Mouse (Mus musculus) embryonic facial prominence, embryonic 11.5 days (tissue): ENCODE data around the gene Eif4e2. TPM values are rescaled to one million over a fixed set of nuclear protein-coding genes. Genes with fewer than 3 reads are reported as not detected.

Experiments
- ATAC-seq: fragments of 200-750 bp; cut with Nextera tagmentation; replicated peaks from 2 replicates; pipeline ENCODE4 v1.8.0; 2017; ENCODE audit warnings: low read depth; ENCODE audit not compliant: insufficient number of reproducible peaks, low FRiP score, low TSS enrichment
- DNase-seq: peaks from one replicate; pipeline ENCODE4 v3.0.0-alpha.2; 2015; ENCODE audit warnings: low spot score
- H3K27ac ChIP-seq: fragments of 300-500 bp; sonication (generic); replicated peaks from 2 replicates; pipeline ENCODE4 v1.5.1; 2014; ENCODE audit warnings: mild to moderate bottlenecking, low read depth, low read length, control low read depth
- H3K27me3 ChIP-seq: fragments of 300-500 bp; sonication (generic); 2 replicates; pipeline ENCODE4 v1.6.1; 2014; ENCODE audit warnings: mild to moderate bottlenecking, low read length, moderate library complexity, mixed read lengths; ENCODE audit not compliant: control insufficient read depth, insufficient read depth
- H3K36me3 ChIP-seq: fragments of 300-500 bp; sonication (generic); replicated peaks from 2 replicates; pipeline ENCODE4 v1.6.1; 2014; ENCODE audit warnings: low read depth, mild to moderate bottlenecking, low read length, moderate library complexity, mixed read lengths; ENCODE audit not compliant: control insufficient read depth, insufficient read depth
- H3K4me1 ChIP-seq: fragments of 300-500 bp; sonication (generic); 2 replicates; pipeline ENCODE4 v1.6.1; 2014; ENCODE audit warnings: low read length, mixed read lengths; ENCODE audit not compliant: control insufficient read depth, insufficient read depth
- H3K4me2 ChIP-seq: fragments of 300-500 bp; sonication (generic); 2 replicates; pipeline ENCODE4 v1.6.1; 2014; ENCODE audit warnings: low read depth, mild to moderate bottlenecking, control low read depth, low read length, moderate library complexity
- H3K4me3 ChIP-seq: fragments of 300-500 bp; sonication (generic); 2 replicates; pipeline ENCODE4 v1.5.1; 2014; ENCODE audit warnings: low read depth, low read length, control low read depth
- H3K9ac ChIP-seq: fragments of 300-500 bp; sonication (generic); replicated peaks from 2 replicates; pipeline ENCODE4 v1.6.1; 2014; ENCODE audit warnings: mild to moderate bottlenecking, control low read depth, low read length
- H3K9me3 ChIP-seq: fragments of 300-500 bp; sonication (generic); replicated peaks from 2 replicates; pipeline ENCODE4 v1.6.1; 2016; ENCODE audit warnings: mild to moderate bottlenecking, low read length, inconsistent platforms, mixed read lengths; ENCODE audit not compliant: control insufficient read depth
- WGBS: fragments of 180-500 bp; shearing (Covaris S2); extraction: QIAGEN DNeasy Blood & Tissue Kit; methylation state at CpG from one replicate; pipeline ENCODE4 v1.1.7; 2014; 5-methylcytosine and 5-hydroxymethylcytosine counted together
- polyA plus RNA-seq: library from polyadenylated mRNA; unstranded; fragments of >200 nt; fragmentation: Nextera tagmentation; extraction: Ambion mirVana; gene quantifications from 2 replicates; pipeline ENCODE4 v1.2.1, GENCODE M21; 2014

Eif4e2 gene
- polyA plus RNA-seq, 1 experiment from 2014 or later, result 148 TPM

DNA sequence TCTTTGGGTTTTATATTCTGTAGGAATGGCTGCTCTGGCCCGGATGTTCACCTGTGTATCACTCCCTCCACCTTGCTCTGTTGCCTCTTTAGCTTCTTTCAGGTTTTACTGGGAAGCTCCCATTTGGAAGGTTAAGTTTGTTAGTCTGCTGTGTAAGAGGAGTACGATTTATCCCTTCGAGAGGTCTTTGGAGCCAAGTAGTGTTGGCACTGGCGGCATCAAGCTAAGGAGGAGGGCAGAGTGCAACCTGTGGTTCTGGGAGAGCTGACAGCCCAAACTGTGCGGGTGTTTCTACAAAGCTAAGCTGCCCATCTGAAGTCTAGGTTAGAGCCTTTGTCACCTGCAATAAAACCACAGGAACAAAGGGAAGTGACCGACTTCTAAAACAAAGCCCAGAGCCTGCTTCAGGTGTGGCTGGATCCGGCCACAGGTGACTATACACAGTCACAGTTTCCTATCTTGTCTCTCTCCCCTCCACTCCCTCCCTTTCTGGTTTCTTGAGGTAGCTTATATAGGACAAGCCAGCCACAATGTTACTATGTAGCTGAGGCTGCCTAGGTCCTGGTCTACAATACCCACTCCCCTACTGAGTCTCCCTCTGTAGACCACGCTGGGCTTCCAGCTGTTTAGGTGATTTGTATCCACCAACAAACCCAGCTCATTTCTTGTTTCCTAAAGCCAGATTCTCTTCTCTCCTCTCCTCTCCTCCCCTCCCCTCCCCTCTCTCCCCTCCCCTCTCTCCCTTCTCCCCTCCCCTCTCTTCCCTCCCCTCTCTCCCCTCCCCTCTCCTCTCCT is 52.8 kb downstream of the Eif4e2 start:
- 22% methylated on average over 8 of the region's 8 CpGs for WGBS
- DNase-seq (no peak), ATAC-seq (no peak)
- Histone ChIP-seq H3K9ac (no peak overlapping the region), H3K4me2 (no peak overlapping the region), H3K27me3 (peaks cover 43% of the 10 kb centered on the region), H3K27ac (no peak overlapping the region), H3K4me1 (peaks cover 17% of the 10 kb centered on the region), H3K4me3 (no peak overlapping the region), H3K9me3 (no peaks in the 10 kb centered on the region), H3K36me3 (no peaks in the 10 kb centered on the region)

GRCm38 (mm10) chr1:87270204-87270603 is 56.5 kb downstream of the Eif4e2 start:
- H3K9ac ChIP-seq, result no peak overlapping the region; the same call in 1 of the 2 replicates
- H3K4me3 ChIP-seq, result no peak overlapping the region
- DNase-seq (no peak), ATAC-seq (no peak)
- H3K27me3 ChIP-seq, result peaks cover 15% of the 10 kb centered on the region
- peaks cover 11% of the 10 kb centered on the region for H3K4me1 ChIP-seq
- H3K27ac ChIP-seq, result no peak overlapping the region
- H3K36me3 ChIP-seq, result no peaks in the 10 kb centered on the region
- H3K4me2 ChIP-seq, result no peak overlapping the region
- no peaks in the 10 kb centered on the region for H3K9me3 ChIP-seq
- WGBS, result 19% methylated on average over 3 of the region's 3 CpGs

GRCm38 (mm10) chr1:87270641-87271467 is 57.1 kb downstream of the Eif4e2 start:
- 3% methylated on average over 19 of the region's 20 CpGs for WGBS
- H3K36me3 ChIP-seq, result no peaks in the 10 kb centered on the region
- ATAC-seq (peak; percentile 60), DNase-seq (peak; percentile 67)
- H3K9me3 ChIP-seq, result no peaks in the 10 kb centered on the region
- peak overlapping the region; percentile 21 for H3K4me2 ChIP-seq
- peak overlapping the region; percentile 9; the same call in 1 of the 2 replicates for H3K9ac ChIP-seq
- H3K4me1 ChIP-seq, result peaks cover 11% of the 10 kb centered on the region
- no peak overlapping the region for H3K4me3 ChIP-seq
- H3K27ac ChIP-seq, result peak overlapping the region; percentile 62
- peaks cover 9% of the 10 kb centered on the region for H3K27me3 ChIP-seq

GRCm38 (mm10) chr1:87271596-87271995 is 57.9 kb downstream of the Eif4e2 start:
- Histone ChIP-seq H3K36me3 (no peaks in the 10 kb centered on the region), H3K4me2 (no peak overlapping the region), H3K27me3 (peaks cover 1% of the 10 kb centered on the region; the same call in 1 of the 2 replicates), H3K9me3 (no peaks in the 10 kb centered on the region), H3K4me3 (no peak overlapping the region), H3K9ac (no peak overlapping the region), H3K27ac (no peak overlapping the region), H3K4me1 (peaks cover 11% of the 10 kb centered on the region)
- DNase-seq (no peak), ATAC-seq (no peak)
- WGBS, result 69% methylated on average over 1 of the region's 1 CpGs

DNA sequence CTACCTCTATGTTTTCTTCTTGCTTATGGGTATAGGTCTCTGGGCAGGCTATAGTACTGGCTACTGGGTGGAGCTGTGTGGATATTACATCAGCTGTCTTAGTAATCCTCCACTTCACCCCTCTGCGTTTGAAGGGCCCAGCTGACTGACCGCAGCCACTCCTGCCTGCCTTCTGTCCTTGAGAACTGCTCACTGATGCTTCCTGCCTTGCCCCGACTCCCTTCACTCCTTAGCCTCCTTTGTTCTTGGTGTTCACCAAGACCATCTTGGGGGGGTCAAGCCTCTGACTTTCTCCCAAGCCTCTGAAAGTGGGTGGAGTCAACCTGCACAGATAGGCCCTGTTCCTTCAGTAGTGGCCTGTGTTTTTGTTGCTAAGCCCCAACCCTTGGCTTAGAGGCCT is 58.7 kb downstream of the Eif4e2 start:
- H3K4me2 ChIP-seq, result no peak overlapping the region
- no peaks in the 10 kb centered on the region for H3K27me3 ChIP-seq
- DNase-seq (no peak), ATAC-seq (no peak)
- H3K9ac ChIP-seq, result no peak overlapping the region
- no peak overlapping the region for H3K4me3 ChIP-seq
- H3K4me1 ChIP-seq, result peaks cover 11% of the 10 kb centered on the region
- H3K27ac ChIP-seq, result no peak overlapping the region
- H3K9me3 ChIP-seq, result no peaks in the 10 kb centered on the region
- WGBS, result 53% methylated on average over 3 of the region's 3 CpGs
- H3K36me3 ChIP-seq, result no peaks in the 10 kb centered on the region

DNA sequence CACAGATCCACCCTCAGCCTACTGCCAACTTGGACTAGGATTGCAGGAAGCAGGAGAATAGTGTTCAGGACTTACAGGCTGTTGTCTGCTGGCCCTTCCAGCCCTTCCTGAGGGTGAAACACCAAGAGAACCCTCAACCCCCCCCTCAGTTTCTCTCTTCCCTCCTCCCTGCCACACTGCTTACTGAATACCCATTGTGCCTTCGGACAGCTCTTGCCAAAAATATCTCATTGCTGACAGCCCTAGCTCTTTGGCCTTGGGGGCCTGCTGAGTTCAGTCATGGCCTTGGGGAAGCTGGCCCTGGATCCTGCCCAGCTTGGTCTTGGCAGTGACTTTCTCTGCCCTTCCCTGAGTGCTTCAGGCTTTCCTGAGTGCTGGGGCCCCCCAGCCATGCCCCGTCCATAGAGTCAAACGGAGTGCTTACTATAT is 59.8 kb downstream of the Eif4e2 start:
- no peaks in the 10 kb centered on the region for H3K9me3 ChIP-seq
- H3K36me3 ChIP-seq, result no peaks in the 10 kb centered on the region
- H3K9ac ChIP-seq, result no peak overlapping the region
- no peak overlapping the region for H3K4me3 ChIP-seq
- WGBS, result 88% methylated on average over 3 of the region's 3 CpGs
- no peak overlapping the region for H3K27ac ChIP-seq
- DNase-seq, result no peak
- no peaks in the 10 kb centered on the region for H3K27me3 ChIP-seq
- no peak for ATAC-seq
- peaks cover 11% of the 10 kb centered on the region for H3K4me1 ChIP-seq
- H3K4me2 ChIP-seq, result no peak overlapping the region

GRCm38 (mm10) chr1:87274134-87274533 is 60.4 kb downstream of the Eif4e2 start:
- no peak overlapping the region for H3K4me3 ChIP-seq
- no peaks in the 10 kb centered on the region for H3K36me3 ChIP-seq
- no peaks in the 10 kb centered on the region for H3K9me3 ChIP-seq
- WGBS, result 77% methylated on average over 4 of the region's 4 CpGs
- ATAC-seq (no peak), DNase-seq (no peak)
- H3K27me3 ChIP-seq, result no peaks in the 10 kb centered on the region
- peaks cover 11% of the 10 kb centered on the region for H3K4me1 ChIP-seq
- no peak overlapping the region for H3K27ac ChIP-seq
- H3K4me2 ChIP-seq, result no peak overlapping the region
- no peak overlapping the region for H3K9ac ChIP-seq

DNA sequence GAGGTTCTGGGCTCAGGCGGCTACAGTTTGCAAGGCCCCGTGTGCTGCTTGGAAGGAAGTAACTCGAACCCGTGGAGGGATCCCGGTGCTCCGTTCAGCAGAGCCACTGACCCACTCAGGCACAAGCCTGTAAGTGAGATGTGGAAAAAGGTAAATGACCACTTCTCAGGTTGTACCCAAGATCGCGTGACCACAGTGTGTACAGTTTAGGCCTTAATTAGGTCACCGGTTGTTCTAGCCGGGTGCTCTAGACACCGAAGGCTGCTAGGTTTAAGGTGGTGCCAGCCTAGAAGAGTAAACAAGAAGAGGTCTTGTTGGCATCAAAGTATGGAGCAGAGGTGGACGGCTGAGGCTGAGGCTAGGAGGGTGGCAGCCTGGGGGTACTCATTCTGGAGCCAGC is 61.4 kb downstream of the Eif4e2 start:
- Histone ChIP-seq H3K4me2 (no peak overlapping the region), H3K27ac (no peak overlapping the region), H3K4me3 (no peak overlapping the region), H3K4me1 (peaks cover 11% of the 10 kb centered on the region), H3K27me3 (no peaks in the 10 kb centered on the region), H3K36me3 (no peaks in the 10 kb centered on the region), H3K9me3 (no peaks in the 10 kb centered on the region), H3K9ac (no peak overlapping the region)
- DNase-seq, result no peak
- no peak for ATAC-seq
- 88% methylated on average over 12 of the region's 12 CpGs for WGBS
